Mouse (Mus musculus) midbrain, embryonic 16.5 days (tissue): Measurements from ENCODE around the gene Zdhhc11. TPM values are rescaled to one million over a fixed set of nuclear protein-coding genes. Genes with fewer than 3 reads are reported as not detected.
"Not testable (repeated sequence)": the region's sequence is repeated elsewhere in the genome, so short reads cannot be mapped to it uniquely, and the experiment has no call there.

Experiments
- ATAC-seq: fragments of 200-750 bp; cut with Nextera tagmentation; 2 replicates; pipeline ENCODE4 v1.8.0; 2017; ENCODE audit warnings: moderate TSS enrichment
- H3K27ac ChIP-seq: fragments of 300-500 bp; sonication (generic); 2 replicates; pipeline ENCODE4 v1.5.1; 2014; ENCODE audit warnings: mild to moderate bottlenecking, low read length, mixed read lengths
- H3K27me3 ChIP-seq: fragments of 300-500 bp; sonication (generic); 2 replicates; pipeline ENCODE4 v1.6.1; 2014; ENCODE audit warnings: low read depth, low read length, mixed read lengths; ENCODE audit not compliant: control insufficient read depth, insufficient read depth
- H3K36me3 ChIP-seq: fragments of 300-500 bp; sonication (generic); 2 replicates; pipeline ENCODE4 v1.6.1; 2014; ENCODE audit warnings: mild to moderate bottlenecking, low read length, moderate library complexity, mixed read lengths; ENCODE audit not compliant: control insufficient read depth, insufficient read depth
- H3K4me1 ChIP-seq: fragments of 300-500 bp; sonication (generic); 2 replicates; pipeline ENCODE4 v1.6.1; 2014; ENCODE audit warnings: mild to moderate bottlenecking, low read length, mixed read lengths; ENCODE audit not compliant: control insufficient read depth, insufficient read depth
- H3K4me2 ChIP-seq: fragments of 300-500 bp; sonication (generic); 2 replicates; pipeline ENCODE4 v1.6.1; 2014; ENCODE audit warnings: mild to moderate bottlenecking, low read length, mixed read lengths
- H3K4me3 ChIP-seq: fragments of 300-500 bp; sonication (generic); 2 replicates; pipeline ENCODE4 v1.5.1; 2014; ENCODE audit warnings: low read depth, mild to moderate bottlenecking, low read length, moderate library complexity, mixed read lengths
- H3K9ac ChIP-seq: fragments of 300-500 bp; sonication (generic); 2 replicates; pipeline ENCODE4 v1.6.1; 2014; ENCODE audit warnings: low read depth, low read length, mixed read lengths
- H3K9me3 ChIP-seq: fragments of 300-500 bp; sonication (generic); replicated peaks from 2 replicates; pipeline ENCODE4 v1.6.1; 2014; ENCODE audit warnings: mild to moderate bottlenecking, low read length, mixed read lengths; ENCODE audit not compliant: control insufficient read depth, poor library complexity, severe bottlenecking
- WGBS: fragments of 180-500 bp; shearing (Covaris S2); extraction: QIAGEN DNeasy Blood & Tissue Kit; methylation state at CpG from one replicate; pipeline ENCODE4 v1.1.7; 2014; 5-methylcytosine and 5-hydroxymethylcytosine counted together
- polyA plus RNA-seq: library from polyadenylated mRNA; unstranded; fragments of >200 nt; fragmentation: Nextera tagmentation; extraction: Ambion mirVana; gene quantifications from 2 replicates; pipeline ENCODE4 v1.2.1, GENCODE M21; 2015

Zdhhc11 gene
- polyA plus RNA-seq, 1 experiment from 2014 or later, result not detected

DNA sequence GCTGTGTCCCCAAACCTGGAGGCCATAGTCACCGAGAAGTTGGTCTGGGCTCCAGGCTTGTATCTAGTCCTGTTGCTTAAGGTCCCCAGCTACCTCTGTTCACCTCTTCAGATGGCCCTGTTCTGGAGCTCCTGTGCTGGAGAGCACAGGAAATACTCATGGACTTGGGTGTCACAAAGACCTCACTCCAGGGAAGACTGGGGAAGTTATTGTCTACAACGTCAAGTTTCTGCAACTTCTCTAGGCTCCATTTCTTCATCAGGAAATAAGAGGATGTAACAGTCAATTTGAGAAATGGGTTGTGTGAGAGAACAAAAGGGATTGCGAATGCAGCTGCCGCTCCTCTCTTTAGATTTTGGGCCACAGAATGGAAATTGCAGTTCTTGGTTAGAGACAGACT, 32.8 kb downstream of the Zdhhc11 start:
- Histone ChIP-seq H3K4me1 (no peaks in the 10 kb centered on the region), H3K36me3 (no peaks in the 10 kb centered on the region), H3K4me2 (no peak overlapping the region), H3K9me3 (no peaks in the 10 kb centered on the region), H3K9ac (no peak overlapping the region), H3K27me3 (no peaks in the 10 kb centered on the region), H3K4me3 (no peak overlapping the region), H3K27ac (no peak overlapping the region)
- 89% methylated on average over 4 of the region's 4 CpGs for WGBS
- ATAC-seq, result no peak

DNA sequence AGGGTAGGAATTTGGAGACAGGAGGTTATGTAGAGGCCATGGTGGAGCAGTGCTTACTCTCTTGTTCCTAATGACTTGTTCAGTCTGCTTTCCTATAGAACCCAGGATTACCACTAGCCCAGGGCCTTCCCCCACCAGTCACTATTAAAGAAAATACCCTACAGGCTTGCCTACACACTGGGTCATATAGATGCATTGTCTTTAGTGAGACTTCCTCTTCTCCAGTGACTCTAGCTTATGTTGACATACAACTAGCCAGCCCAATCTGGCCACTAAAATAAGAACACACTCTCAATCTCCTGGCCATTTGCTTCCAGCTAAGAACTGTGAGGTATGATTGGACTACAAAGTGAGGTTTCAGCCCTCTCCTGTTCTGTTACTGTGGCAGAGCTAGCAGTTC, 36.9 kb downstream of the Zdhhc11 start:
- H3K4me1 ChIP-seq, result no peaks in the 10 kb centered on the region

DNA sequence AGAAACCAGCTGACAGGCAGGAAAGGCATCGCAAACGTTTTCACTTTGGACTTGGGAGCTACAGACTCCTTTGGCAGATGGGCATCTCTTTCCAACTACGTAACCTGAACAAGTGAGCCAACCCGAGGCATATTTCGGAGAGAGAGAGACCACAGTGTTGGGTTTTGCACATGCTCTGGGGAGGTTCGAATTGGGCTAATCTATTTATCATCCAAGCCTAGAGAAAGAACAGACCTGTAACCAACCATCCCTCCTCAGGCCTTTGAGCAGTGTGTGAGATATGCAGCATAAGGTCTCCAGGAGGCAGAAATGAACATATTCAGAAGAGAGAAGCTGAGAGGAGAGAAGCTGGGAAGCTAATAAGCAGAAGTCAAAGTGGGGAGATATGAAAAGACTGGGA, 37.3 kb downstream of the Zdhhc11 start:
- H3K36me3 ChIP-seq, result no peaks in the 10 kb centered on the region
- H3K9me3 ChIP-seq, result no peaks in the 10 kb centered on the region
- 83% methylated on average over 6 of the region's 6 CpGs for WGBS
- H3K27ac ChIP-seq, result no peak overlapping the region
- no peaks in the 10 kb centered on the region for H3K27me3 ChIP-seq
- no peaks in the 10 kb centered on the region for H3K4me1 ChIP-seq
- H3K4me2 ChIP-seq, result no peak overlapping the region
- ATAC-seq, result no peak
- no peak overlapping the region for H3K9ac ChIP-seq
- H3K4me3 ChIP-seq, result no peak overlapping the region

More for the DNA sequence above, 36.9 kb downstream of the Zdhhc11 start:
- Histone ChIP-seq H3K27ac (no peak overlapping the region), H3K4me2 (no peak overlapping the region), H3K4me3 (no peak overlapping the region), H3K9ac (no peak overlapping the region), H3K27me3 (no peaks in the 10 kb centered on the region), H3K36me3 (no peaks in the 10 kb centered on the region), H3K9me3 (no peaks in the 10 kb centered on the region)
- no peak for ATAC-seq

DNA sequence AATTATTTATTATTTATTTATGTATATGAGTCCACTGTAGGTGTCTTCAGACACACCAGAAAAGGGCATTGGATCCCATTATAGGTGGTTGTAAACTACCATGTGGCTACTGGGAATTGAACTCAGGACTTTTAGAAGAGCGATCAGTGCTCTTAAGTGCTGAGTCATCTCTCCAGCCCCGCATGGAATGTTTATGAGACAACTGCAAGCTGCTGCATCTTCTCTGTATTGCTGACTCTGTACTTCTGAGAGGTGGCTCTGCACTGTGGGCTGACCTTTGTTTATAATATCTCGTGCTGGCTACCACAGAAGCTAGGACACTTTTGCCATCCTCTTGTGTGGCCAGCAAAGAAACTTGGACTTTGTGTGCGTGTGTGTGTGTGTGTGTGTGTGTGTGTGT, 37.8 kb downstream of the Zdhhc11 start:
- no peaks in the 10 kb centered on the region for H3K4me1 ChIP-seq
- H3K9me3 ChIP-seq, result no peaks in the 10 kb centered on the region
- no peak overlapping the region for H3K4me3 ChIP-seq
- no peak overlapping the region for H3K27ac ChIP-seq
- H3K27me3 ChIP-seq, result no peaks in the 10 kb centered on the region
- H3K36me3 ChIP-seq, result no peaks in the 10 kb centered on the region
- 71% methylated on average over 4 of the region's 4 CpGs for WGBS
- H3K9ac ChIP-seq, result no peak overlapping the region
- no peak for ATAC-seq
- H3K4me2 ChIP-seq, result no peak overlapping the region

DNA sequence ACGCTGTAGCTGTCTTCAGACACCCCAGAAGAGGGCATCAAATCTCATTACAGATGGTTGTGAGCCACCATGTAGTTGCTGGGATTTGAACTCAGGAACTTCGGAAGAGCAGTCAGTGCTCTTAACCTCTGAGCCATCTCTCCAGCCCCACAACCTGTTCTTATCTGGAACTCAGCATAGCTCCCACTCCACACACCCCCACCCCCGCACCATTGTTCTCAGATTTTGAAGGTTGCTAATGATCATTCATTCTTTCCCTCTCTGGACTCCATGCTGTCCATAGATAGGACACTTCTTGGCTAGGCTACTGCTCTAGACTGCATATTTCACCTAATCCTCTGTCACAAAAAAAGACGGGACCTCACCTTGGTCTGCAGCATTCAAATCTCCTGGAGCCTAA, 43.2 kb downstream of the Zdhhc11 start:
- not testable (repeated sequence) for H3K9me3 ChIP-seq, H3K27me3 ChIP-seq, H3K27ac ChIP-seq, H3K36me3 ChIP-seq, H3K4me1 ChIP-seq, H3K9ac ChIP-seq, H3K4me2 ChIP-seq, H3K4me3 ChIP-seq, ATAC-seq
- WGBS, result 92% methylated on average over 4 of the region's 4 CpGs

DNA sequence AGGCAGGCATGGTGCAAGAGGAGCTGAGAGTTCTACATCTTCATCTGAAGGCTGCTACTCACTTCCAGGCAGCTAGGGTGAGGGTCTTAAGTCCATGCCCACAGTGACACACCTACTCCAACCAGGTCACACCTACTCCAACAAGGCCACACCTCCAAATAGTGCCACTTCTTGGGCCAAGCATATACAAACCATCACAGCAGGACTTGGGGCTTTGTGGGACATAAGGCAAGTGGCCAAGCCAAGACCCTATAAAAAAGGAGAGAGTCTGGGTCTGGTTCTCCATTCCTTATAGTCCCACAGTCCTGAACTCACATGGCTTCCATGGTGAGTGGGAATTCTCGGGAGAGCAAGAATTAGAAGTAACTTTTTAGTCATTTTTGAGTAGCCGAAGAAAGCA, 44.6 kb downstream of the Zdhhc11 start:
- H3K4me2 ChIP-seq, result peak overlapping the region; percentile 88
- 84% methylated on average over 2 of the region's 2 CpGs for WGBS
- H3K4me3 ChIP-seq, H3K36me3 ChIP-seq, H3K27ac ChIP-seq, H3K9ac ChIP-seq, H3K27me3 ChIP-seq, ATAC-seq, H3K4me1 ChIP-seq, H3K9me3 ChIP-seq: not testable (repeated sequence)

DNA sequence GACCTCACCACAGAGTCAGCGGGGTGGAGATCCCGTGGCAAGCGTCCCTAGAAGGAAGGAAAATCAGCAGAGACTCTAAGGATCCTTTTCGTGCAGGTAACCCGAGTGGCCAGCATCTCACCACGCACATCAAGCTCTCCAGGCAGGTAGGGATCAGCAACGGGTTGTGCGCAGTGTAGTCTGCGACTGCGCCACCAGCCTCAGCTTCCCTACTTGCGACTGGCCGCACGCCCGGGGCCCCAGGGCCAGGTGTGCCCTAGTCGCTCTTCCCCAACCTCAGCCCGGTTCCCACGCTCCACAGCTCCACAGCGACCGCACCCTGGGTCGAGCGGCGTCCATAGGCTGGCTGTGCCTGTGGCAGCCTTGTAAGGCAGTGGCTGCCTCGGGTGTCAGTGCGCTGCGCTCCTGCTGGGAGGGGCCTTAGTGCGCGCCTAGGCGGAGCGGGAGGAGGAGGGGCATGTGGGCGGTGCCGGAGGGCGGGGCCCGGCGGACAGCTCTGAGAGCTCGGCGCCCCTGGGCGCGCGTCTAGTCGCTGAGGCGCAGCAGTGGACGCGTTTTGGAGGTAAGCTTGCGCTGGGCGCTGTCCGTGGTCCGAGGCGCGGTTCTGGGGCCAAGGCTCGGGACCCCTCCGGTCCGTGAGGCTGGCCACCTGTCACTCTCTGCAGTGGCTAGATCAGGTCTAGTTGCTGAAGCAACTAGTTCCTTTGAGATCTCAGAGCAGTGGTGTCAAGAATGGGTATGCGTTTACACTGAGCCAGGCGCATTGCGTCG, 45.5 kb downstream of the Zdhhc11 start, which contains the start of gene Tppp:
Tppp (plus strand) TSS at position 460 of the 771 bp plus-strand sequence.
- no peaks in the 10 kb centered on the region for H3K9me3 ChIP-seq
- ATAC-seq, result peak; percentile 89
- no peaks in the 10 kb centered on the region for H3K27me3 ChIP-seq
- peak within 1 kb of the TSS; percentile 62 for H3K4me3 ChIP-seq
- H3K4me1 ChIP-seq, result peaks cover 10% of the 10 kb centered on the region
- H3K9ac ChIP-seq, result peak within 1 kb of the TSS; percentile 81
- no peaks in the 10 kb centered on the region for H3K36me3 ChIP-seq
- WGBS, result under 1% methylated on average over 51 of the region's 56 CpGs
- peak within 1 kb of the TSS; percentile 88 for H3K4me2 ChIP-seq
- peak within 1 kb of the TSS; percentile 86 for H3K27ac ChIP-seq

DNA sequence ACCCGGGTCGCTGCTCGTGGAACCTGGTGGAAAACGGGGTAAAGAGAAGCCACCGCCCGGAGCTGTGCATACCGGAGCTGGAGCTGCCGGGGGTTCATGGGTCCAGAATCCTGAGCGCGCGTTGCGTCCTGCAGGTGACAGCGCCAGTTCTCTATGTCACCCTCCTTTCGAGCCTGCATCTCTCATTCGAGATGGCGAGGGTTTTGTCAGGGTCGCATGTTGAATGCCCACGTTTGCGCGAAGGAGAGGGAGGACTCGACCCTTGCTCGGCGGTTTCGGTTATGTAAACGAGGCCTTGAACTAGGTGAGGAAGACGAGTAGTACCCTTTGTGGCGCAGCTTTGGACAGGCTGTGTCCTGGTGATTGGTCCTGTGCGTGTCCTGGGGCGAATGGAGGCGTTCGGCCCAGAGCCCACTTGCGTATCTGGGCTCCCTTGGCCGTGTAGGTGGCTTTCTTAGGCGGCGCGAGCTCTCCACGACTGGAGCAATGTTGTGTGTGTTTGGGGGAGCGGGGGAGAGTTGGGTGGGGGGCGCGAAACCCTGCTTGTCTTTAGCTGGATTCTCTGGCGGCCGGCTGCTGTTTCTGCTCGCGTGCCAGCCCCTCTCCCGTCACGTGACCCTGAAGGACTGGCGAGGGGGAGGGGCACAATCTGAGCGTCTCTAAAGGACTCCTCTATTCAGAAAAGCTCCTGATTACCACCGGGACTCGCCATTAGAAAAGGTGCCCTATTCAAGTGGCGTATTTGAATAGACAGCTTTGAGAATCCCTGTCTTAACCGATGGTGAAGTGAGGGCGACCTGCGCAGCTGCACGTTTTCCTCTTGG, 46.4 kb downstream of the Zdhhc11 start:
- peaks cover 10% of the 10 kb centered on the region for H3K4me1 ChIP-seq
- no peaks in the 10 kb centered on the region for H3K36me3 ChIP-seq
- peak overlapping the region; percentile 88 for H3K4me2 ChIP-seq
- ATAC-seq, result peak; percentile 75
- WGBS, result under 1% methylated on average over 55 of the region's 55 CpGs
- peak overlapping the region; percentile 81 for H3K9ac ChIP-seq
- peak overlapping the region; percentile 86 for H3K27ac ChIP-seq
- peak overlapping the region; percentile 62 for H3K4me3 ChIP-seq
- H3K9me3 ChIP-seq, result no peaks in the 10 kb centered on the region
- no peaks in the 10 kb centered on the region for H3K27me3 ChIP-seq

DNA sequence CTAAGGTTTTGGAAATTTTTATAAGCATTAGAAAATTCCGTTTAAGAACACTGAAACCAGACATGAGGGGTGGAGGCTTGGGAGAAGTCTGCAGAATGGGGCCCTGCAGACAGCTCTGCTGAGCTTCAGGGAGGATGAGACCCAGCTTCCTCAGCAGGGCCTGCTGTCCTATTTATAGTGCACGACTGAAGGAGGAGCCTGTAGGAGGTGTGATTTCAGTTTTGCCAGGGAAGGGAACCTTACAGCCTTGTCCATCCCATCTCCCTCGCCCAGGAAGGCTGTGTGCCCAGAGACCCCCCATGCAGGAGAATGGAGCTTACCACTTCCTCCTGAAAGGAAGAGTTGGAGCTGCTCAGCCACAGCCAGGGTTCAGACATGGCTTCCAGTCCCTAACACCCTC, 47.0 kb downstream of the Zdhhc11 start:
- peak; percentile 67 for ATAC-seq
- peak overlapping the region; percentile 81 for H3K9ac ChIP-seq
- WGBS, result 13% methylated on average over 3 of the region's 3 CpGs
- H3K4me1 ChIP-seq, result peaks cover 10% of the 10 kb centered on the region
- H3K36me3 ChIP-seq, result no peaks in the 10 kb centered on the region
- peak overlapping the region; percentile 62 for H3K4me3 ChIP-seq
- H3K4me2 ChIP-seq, result peak overlapping the region; percentile 88
- no peaks in the 10 kb centered on the region for H3K27me3 ChIP-seq
- H3K9me3 ChIP-seq, result no peaks in the 10 kb centered on the region
- peak overlapping the region; percentile 86 for H3K27ac ChIP-seq
